ENCODE assay signal across 9 mouse cellular contexts in the genomic region with DNA sequence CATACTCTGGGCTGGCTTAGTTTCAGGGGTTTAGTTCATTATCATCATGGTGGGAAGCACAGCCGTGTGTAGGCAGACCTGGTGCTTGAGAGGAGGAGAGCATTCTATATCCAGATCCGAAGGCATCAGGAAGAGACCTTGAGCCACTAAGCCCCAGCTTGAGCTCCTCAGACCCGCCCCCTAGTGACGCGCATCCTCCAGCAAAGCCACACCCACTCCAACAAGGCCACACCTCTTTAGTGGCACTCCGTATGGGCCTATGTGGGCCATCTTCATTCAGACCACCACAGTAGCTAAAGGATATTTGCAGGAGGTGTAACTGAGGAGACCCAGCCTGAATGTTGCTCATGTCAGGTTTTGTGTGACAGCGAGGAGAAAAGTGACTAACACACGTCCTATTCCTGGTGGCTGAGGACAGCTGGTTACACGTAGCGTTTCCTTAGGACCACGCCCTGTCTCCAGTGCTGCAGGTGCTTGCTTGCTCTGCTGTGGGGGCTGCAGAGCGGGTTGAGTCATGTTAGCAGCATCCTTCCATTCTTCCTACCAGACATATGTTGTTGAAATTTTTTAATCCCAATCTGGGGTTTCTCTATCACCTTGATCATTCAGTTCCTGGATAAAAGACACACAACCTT. TPM values are rescaled to one million over a fixed set of nuclear protein-coding genes. Genes with fewer than 3 reads are reported as not detected.
DNase-seq lines count a peak whose midpoint lies in the region; ATAC-seq lines count a peak whose summit lies in the region.
"Had no signal": no experiment of that assay in that cellular context is flagged by ENCODE, and none has a peak within 500 bp of the region (broad histone marks: within the 10 kb centered on the region; RNA-seq: fewer than 3 reads in every experiment).

No protein-coding gene starts in this region.

- peak; percentile 36 to 57 for DNase-seq in left cerebral cortex, adult 18-20 months (ENCODE audit: low spot score in 2 of 2)
- no peak for DNase-seq in left cerebral cortex, adult 11 months (ENCODE audit: low spot score)
- peak; percentile 88 for DNase-seq in R1 (ENCODE audit: low read depth, low spot score)
- DNase-seq in cerebellum, adult 8-10 months, result no peak
- DNase-seq in gastrocnemius, adult 18-20 months (ENCODE audit: low spot score), result no peak

- H3K4me1 ChIP-seq in liver, embryonic 16.5 days (ENCODE audit: control insufficient read depth, low read depth, low read length), result peaks cover 29% of the 10 kb centered on the region
- H3K4me1 ChIP-seq in stomach, embryonic 15.5 days, result no peaks in the 10 kb centered on the region

- no peaks in the 10 kb centered on the region for H3K36me3 ChIP-seq in liver, embryonic 16.5 days (ENCODE audit: control insufficient read depth, insufficient read depth)
- no peaks in the 10 kb centered on the region for H3K36me3 ChIP-seq in stomach, embryonic 15.5 days
- H3K36me3 ChIP-seq: embryonic facial prominence, embryonic 15.5 days had no signal

- 31% methylated on average over 12 of the region's 12 CpGs for WGBS in liver, embryonic 16.5 days (ENCODE audit: insufficient replicate concordance)
- WGBS in stomach, embryonic 15.5 days, result 44% methylated on average over 12 of the region's 12 CpGs

- H3K9ac ChIP-seq in liver, embryonic 16.5 days (ENCODE audit: low read depth, low read length), result peak overlapping the region; percentile 47
- no peak overlapping the region for H3K9ac ChIP-seq in stomach, embryonic 15.5 days
- H3K9ac ChIP-seq: embryonic facial prominence, embryonic 15.5 days had no signal

- peak overlapping the region; percentile 43 for H3K4me3 ChIP-seq in liver, embryonic 16.5 days (ENCODE audit: low read depth, low read length)
- H3K4me3 ChIP-seq in stomach, embryonic 15.5 days (replicated peaks), result 0 out of 2 replicates have a peak overlapping the region, but pooled peaks have one; percentile 6
- H3K4me3 ChIP-seq: embryonic facial prominence, embryonic 15.5 days had no signal

- H3K27me3 ChIP-seq in liver, embryonic 16.5 days (ENCODE audit: control insufficient read depth, insufficient read depth, low read depth, low read length), result no peaks in the 10 kb centered on the region
- H3K27me3 ChIP-seq in stomach, embryonic 15.5 days (replicated peaks), result no peaks in the 10 kb centered on the region
- H3K27me3 ChIP-seq: embryonic facial prominence, embryonic 15.5 days had no signal

- peak overlapping the region; percentile 58 for H3K4me2 ChIP-seq in liver, embryonic 16.5 days (ENCODE audit: low read depth, low read length)
- H3K4me2 ChIP-seq in stomach, embryonic 15.5 days, result peak overlapping the region; percentile 28; the same call in 1 of the 2 replicates
- H3K4me2 ChIP-seq: embryonic facial prominence, embryonic 15.5 days had no signal

- H3K9me3 ChIP-seq in liver, embryonic 16.5 days (replicated peaks; ENCODE audit: control insufficient read depth, low read length), result no peaks in the 10 kb centered on the region
- no peaks in the 10 kb centered on the region for H3K9me3 ChIP-seq in stomach, embryonic 15.5 days
- H3K9me3 ChIP-seq: embryonic facial prominence, embryonic 15.5 days had no signal

- no peak overlapping the region for H3K27ac ChIP-seq in liver, embryonic 16.5 days (ENCODE audit: low read length)
- H3K27ac ChIP-seq in stomach, embryonic 15.5 days, result no peak overlapping the region
- H3K27ac ChIP-seq: embryonic facial prominence, embryonic 15.5 days had no signal

- ATAC-seq in erythroblast, adult 5-6 weeks (replicated peaks; ENCODE audit: low FRiP score, poor library complexity, severe bottlenecking), result peak; percentile 64
- ATAC-seq in liver, embryonic 16.5 days (ENCODE audit: low read depth), result peak; percentile 80
- ATAC-seq in stomach, embryonic 15.5 days (ENCODE audit: insufficient read depth, low FRiP score, low read depth), result peak; percentile 74

RNA-seq across cellular contexts. Expression of gene Haao, which starts 6.6 kb away (rescaled TPM):
- under 1 TPM in 1 of 2 experiments, not detected in 1; 0.40 TPM for total RNA-seq in left cerebral cortex, adult 18-20 months (2021)
- 9.6 and 13.3 TPM in 2 replicates for total RNA-seq in erythroblast, adult 5-6 weeks (2015; ENCODE audit: low replicate concordance)
- 1.4 and 3.7 TPM in 2 replicates for total RNA-seq in erythroblast, adult 5-6 weeks (2017; ENCODE audit: low replicate concordance)
- 77.1 and 88.0 TPM in 2 replicates for polyA plus RNA-seq in liver, embryonic 16.5 days (2015; fragmentation: Nextera tagmentation; extraction: Ambion mirVana)
- polyA plus RNA-seq in stomach, embryonic 15.5 days (2015; fragmentation: Nextera tagmentation; extraction: Ambion mirVana), result 2.1 and 5.9 TPM in 2 replicates
- total RNA-seq in gastrocnemius, adult 18-20 months (2021), result under 1 TPM in 1 of 2 experiments, not detected in 1; 0.38 TPM

Comparison
In these comparisons a context has a peak if more than half of its experiments do, and no peak if none do; other contexts are left out.
1. DNase-seq: peak in left cerebral cortex, adult 18-20 months (2 of 2) and R1 (single experiment); none in left cerebral cortex, adult 11 months (single experiment), cerebellum, adult 8-10 months (single experiment) and gastrocnemius, adult 18-20 months (single experiment).
2. Peak in every context shown above with its lines, with median percentiles within 50 percentile points of each other: ATAC-seq.